Mouse (Mus musculus) embryonic facial prominence, embryonic 12.5 days (tissue): Measurements from ENCODE around the gene Gpm6b. TPM values are rescaled to one million over a fixed set of nuclear protein-coding genes. Genes with fewer than 3 reads are reported as not detected.

ENCODE experiments used
- polyA plus RNA-seq: library from polyadenylated mRNA; unstranded; fragments of >200 nt; fragmentation: Nextera tagmentation; extraction: Ambion mirVana; gene quantifications from 2 replicates; pipeline ENCODE4 v1.2.1, GENCODE M21; 2016

Gpm6b gene
- polyA plus RNA-seq, 1 experiment from 2014 or later: 27.2 TPM

Other genes with a start within 250 kb of the Gpm6b start
- gene Gemin8, start 68.5 kb upstream of the Gpm6b start, polyA plus RNA-seq: 11.0 and 11.5 TPM in 2 replicates
- gene Trappc2, start 201.7 kb downstream of the Gpm6b start, polyA plus RNA-seq: 29.8 and 31.2 TPM in 2 replicates
- 7.9 and 9.1 TPM in 2 replicates for gene Ofd1, start 201.8 kb downstream of the Gpm6b start, polyA plus RNA-seq
- 57.7 and 59.9 TPM in 2 replicates for gene Rab9, start 241.0 kb downstream of the Gpm6b start, polyA plus RNA-seq